Mouse (Mus musculus) c-Kit-negative CD71-positive TER-119-positive erythroid progenitor cells, embryonic 14.5 days (primary cell): ENCODE measurements around the gene Gm48552.

Experiments used
- DNase-seq: peaks from one replicate; pipeline ENCODE4 v3.0.0-alpha.2; 2013; ENCODE audit warnings: low read depth, low spot score

Gm48552 gene

GRCm38 (mm10) chr10:81388505-81389055 is at the start of gene Gm48552:
TSS of gene Gm48552 (plus strand) at chr10:81389005.
- DNase-seq = no peak

- no peak for DNase-seq
These were observed 48.1 kb upstream of the Gm48552 start for GRCm38 (mm10) chr10:81340551-81341332.

- DNase-seq = no peak
These were observed 47.4 kb upstream of the Gm48552 start for GRCm38 (mm10) chr10:81341333-81341949.

- no peak for DNase-seq
These were observed 45.9 kb upstream of the Gm48552 start, which contains the start of gene Gipc3 for GRCm38 (mm10) chr10:81342686-81343505. TSS of gene Gipc3 (minus strand) at chr10:81343266.

GRCm38 (mm10) chr10:81344421-81345161 is 44.2 kb upstream of the Gm48552 start:
- no peak for DNase-seq

GRCm38 (mm10) chr10:81345162-81345534 is 43.7 kb upstream of the Gm48552 start:
- no peak for DNase-seq

GRCm38 (mm10) chr10:81346453-81347067 is 42.2 kb upstream of the Gm48552 start:
- DNase-seq = peak; percentile 63

GRCm38 (mm10) chr10:81349146-81349545 is 39.7 kb upstream of the Gm48552 start:
- peak; percentile 66 for DNase-seq

- no peak for DNase-seq
These were observed 38.8 kb upstream of the Gm48552 start for GRCm38 (mm10) chr10:81349961-81350350.

GRCm38 (mm10) chr10:81350351-81351063 is 38.3 kb upstream of the Gm48552 start, which contains the start of gene Hmg20b:
TSS of gene Hmg20b (minus strand) at chr10:81350480.
- DNase-seq = peak; percentile 98

- peak; percentile 77 for DNase-seq
These were observed 37.0 kb upstream of the Gm48552 start for GRCm38 (mm10) chr10:81351678-81352291.

- no peak for DNase-seq
These were observed 33.9 kb upstream of the Gm48552 start for GRCm38 (mm10) chr10:81354738-81355477.

- no peak for DNase-seq
These were observed 33.3 kb upstream of the Gm48552 start for GRCm38 (mm10) chr10:81355533-81355932.

GRCm38 (mm10) chr10:81356352-81356990 is 32.3 kb upstream of the Gm48552 start:
- no peak for DNase-seq

- peak; percentile 83 for DNase-seq
These were observed 31.6 kb upstream of the Gm48552 start, which contains the start of gene Mfsd12 for GRCm38 (mm10) chr10:81356991-81357844. TSS of gene Mfsd12 (plus strand) at chr10:81357491.

GRCm38 (mm10) chr10:81358209-81358608 is 30.6 kb upstream of the Gm48552 start:
- DNase-seq = no peak

- DNase-seq = no peak
These were observed 30.0 kb upstream of the Gm48552 start for GRCm38 (mm10) chr10:81358841-81359240.
